Mouse (Mus musculus) liver, postnatal 0 days (tissue): ENCODE measurements at regions not wholly inside any gene's neighbourhood (a gene's known extent, or its start where the extent isn't known, plus 50 kb on each side); places are given as distances from the start of the nearest gene placed in this dataset.

Experiments
- CTCF ChIP-seq: sonication (generic); IDR thresholded peaks from 2 replicates; pipeline ENCODE4 v1.5.1; 2016; ENCODE audit warnings: antibody characterized with exemption, low read depth
- EP300 ChIP-seq: IDR thresholded peaks from 2 replicates; pipeline ENCODE4 v1.6.1; 2016; ENCODE audit warnings: antibody characterized with exemption, low read depth, mild to moderate bottlenecking

GRCm38 (mm10) chr12:8853858-8854257, 67.6 kb upstream of the Laptm4a start:
- TF ChIP-seq CTCF (no peak), EP300 (no peak)
